Mouse (Mus musculus): ENCODE data around the gene Pip4k2c.

GRCm38 (mm10) chr10:127167614-127168192, 43.7 kb downstream of the Pip4k2c start:
- TF ChIP-seq ZC3H11A (IDR thresholded peaks at IDR 0.05; ENCODE audit: borderline replicate concordance, low read depth, low read length) (no peak), MAFK (IDR thresholded peaks at IDR 0.05; ENCODE audit: insufficient read depth, low read depth, low read length) (no peak), CHD2 (IDR thresholded peaks at IDR 0.05; ENCODE audit: low read depth, low read length) (no peak), HCFC1 (IDR thresholded peaks at IDR 0.05; ENCODE audit: borderline replicate concordance, insufficient read depth, low read length) (no peak), ZNF384 (IDR thresholded peaks at IDR 0.05; ENCODE audit: low read depth, low read length) (no peak)

Data from ES-E14 (cell line).